Mouse (Mus musculus): ENCODE results near the gene Cox19. TPM values are rescaled to one million over a fixed set of nuclear protein-coding genes. Genes with fewer than 3 reads are reported as not detected.

Cox19 gene
- total RNA-seq, 2 experiments from 2014 or later, result 78.6 to 85.9 TPM

DNA sequence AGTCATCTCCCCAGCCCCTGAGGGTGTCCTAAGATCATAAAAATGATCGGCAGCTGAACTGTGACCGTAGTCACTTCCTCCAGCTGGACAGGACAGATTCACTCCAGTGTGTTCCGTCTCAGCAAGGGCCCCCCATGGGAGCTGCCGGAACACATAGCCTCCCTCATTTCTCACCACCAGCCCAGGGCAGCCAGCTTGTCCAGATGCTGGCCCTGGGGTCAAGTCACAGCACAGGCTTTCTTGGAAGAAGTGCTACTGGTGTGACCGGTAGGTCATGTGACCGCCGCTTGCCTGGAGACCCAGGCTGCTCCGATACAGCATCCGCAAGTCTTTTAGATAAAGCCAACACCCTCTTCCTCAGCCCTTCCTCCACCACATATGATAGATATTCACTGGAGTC, 37.7 kb downstream of the Cox19 start:
- DNase-seq, result no peak
- intact Hi-C loops (cut with DNase I), result no loop called here

DNA sequence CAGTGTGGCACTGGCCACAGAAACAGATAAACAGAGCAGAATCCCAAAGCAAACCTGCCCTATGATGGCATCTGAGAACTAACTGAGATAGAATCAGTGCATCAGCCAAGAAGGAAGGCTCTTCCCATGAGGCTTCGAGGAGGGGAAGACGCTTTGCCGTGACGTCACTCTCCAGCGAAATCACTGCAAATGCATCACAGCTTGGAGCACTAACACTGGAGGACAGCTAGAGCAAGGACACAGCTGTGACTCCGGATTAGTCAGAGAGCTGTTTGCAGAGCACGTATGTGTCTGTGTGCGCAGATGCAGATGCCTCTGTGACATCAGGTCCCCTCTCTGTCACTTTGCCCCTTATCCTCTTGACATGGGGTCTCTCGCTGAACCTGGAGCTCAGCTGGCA, 39.4 kb downstream of the Cox19 start:
- intact Hi-C loops (cut with DNase I), result no loop called here
- DNase-seq, result no peak

GRCm38 (mm10) chr5:139310477-139310876, 40.7 kb downstream of the Cox19 start:
- intact Hi-C loops (cut with DNase I), result no loop called here
- no peak for DNase-seq

- no peak for DNase-seq
- intact Hi-C loops (cut with DNase I), result no loop called here
Observed at GRCm38 (mm10) chr5:139309946-139310345, 41.3 kb downstream of the Cox19 start.

DNA sequence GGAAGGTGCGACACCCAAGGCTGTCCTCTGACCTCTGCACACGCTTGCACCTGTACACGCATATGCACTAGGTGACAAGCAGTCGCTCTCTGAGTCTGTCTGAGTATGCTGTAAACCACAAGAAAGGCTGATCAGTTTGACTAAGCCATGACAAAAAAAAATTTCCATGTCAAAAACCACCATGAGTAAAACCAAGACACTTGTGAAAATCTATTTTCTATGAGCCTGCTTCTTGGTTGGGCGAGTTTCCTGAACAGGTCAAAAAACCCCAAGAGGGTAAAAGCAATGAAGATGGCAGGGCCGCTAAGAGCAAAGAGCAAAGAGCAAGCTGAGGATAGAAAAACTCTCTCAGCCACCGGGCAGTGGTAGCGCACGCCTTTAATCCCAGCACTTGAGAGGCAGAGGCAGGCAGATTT, 47.6 kb downstream of the Cox19 start:
- no peak for DNase-seq
- intact Hi-C loops (cut with DNase I), result no loop called here

GRCm38 (mm10) chr5:139302101-139302500, 49.1 kb downstream of the Cox19 start:
- DNase-seq, result no peak
- intact Hi-C loops (cut with DNase I), result no loop called here

DNA sequence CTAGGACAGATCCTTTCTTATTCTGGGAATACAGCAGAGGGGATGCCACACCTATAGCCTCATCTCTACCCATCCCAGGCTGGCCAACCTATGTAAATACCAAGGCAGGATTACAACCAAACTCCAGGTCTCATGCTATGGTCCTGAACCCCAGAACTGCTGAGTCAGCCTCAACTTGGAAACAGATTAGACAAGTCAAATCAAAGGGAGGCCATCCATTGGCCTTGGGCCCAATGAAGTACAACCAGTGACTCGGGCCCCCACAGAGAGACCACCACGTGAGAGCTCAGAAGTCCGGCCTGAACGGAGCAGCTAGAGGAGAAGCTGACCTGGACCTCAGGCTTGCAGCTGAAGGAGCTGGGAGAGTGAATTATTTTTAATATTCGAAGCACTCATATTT, 53.5 kb downstream of the Cox19 start:
- DNase-seq, result no peak
- intact Hi-C loops (cut with DNase I), result no loop called here

DNA sequence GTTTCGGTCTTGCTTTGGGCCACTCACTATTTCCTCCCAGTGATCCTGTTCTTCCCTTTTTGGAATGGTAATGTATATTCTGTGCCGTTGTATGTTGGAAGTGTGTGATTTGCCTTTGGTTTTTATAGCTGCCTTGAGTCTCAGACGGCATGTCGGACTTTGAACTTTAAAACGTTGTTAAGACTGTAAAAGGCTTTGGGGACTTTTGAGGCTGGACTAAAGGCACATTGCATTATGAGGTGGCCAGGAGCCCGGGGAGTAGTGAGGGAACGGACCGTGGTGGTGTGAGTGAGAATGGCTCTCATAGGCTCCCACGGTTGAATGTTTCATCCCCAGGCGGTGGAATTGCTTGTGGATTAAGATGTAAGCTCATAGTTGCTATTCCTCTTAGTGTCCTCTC, 54.1 kb downstream of the Cox19 start:
- no peak for DNase-seq
- intact Hi-C loops (cut with DNase I), result no loop called here

DNA sequence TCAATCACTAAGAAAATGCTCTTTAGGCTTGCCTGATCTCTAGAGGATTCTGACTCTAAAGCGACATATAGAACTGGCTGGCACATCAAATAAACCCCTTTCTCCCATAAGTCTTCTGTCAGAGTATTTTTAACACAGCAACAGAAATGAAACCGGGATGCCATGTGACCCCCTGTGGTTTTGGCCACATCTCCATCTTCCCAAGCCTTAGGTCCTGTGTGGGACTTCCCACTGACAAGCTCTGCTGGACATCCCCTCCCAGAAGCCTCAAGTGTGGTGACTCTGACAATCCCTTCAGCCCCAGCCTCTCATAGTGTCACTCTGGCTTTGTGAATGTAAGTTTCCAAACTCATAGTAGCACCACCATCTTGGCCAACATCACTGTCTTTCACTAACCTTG, 57.1 kb downstream of the Cox19 start:
- DNase-seq, result no peak
- intact Hi-C loops (cut with DNase I), result no loop called here

DNA sequence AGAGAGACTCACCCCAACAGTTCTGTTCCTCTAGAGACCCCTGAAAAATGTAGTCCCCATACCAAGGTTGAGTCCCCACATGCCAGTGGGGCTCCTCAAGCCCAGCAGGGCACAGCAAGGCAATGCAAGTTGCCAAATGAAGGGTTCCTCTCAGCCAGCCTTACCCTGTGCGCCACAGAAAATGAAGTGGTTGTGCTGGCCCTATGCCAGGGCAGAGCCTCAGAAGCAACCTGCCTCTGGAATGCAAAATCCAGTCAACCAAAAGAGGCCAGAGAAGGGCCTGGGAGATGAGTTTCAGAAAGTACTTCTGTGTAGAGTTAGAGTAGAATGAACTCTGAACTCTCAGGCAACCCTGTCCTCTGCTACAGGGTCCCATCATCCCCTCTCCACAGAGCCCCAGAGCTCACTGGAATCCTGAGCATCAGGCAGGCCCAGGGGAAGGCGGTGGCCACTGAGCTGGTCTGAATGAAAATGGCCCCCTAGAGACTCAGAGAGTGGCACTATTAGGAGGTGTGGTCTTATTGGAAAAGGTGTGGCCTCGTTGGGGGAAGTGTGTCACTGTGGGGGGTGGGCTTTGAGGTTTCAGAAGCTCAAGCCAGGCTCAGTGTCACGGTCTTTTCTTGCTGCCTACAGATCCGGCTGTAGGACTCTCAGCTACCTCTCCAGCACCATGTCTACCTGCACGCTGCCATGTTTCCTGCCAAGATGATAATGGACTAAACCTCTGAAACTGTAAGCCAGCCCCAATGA, 59.2 kb downstream of the Cox19 start:
- intact Hi-C loops (cut with DNase I), result no loop called here

GRCm38 (mm10) chr5:139290467-139291259, 60.6 kb downstream of the Cox19 start:
- intact Hi-C loops (cut with DNase I), result no loop called here
- DNase-seq, result no peak

More for the DNA sequence above, 59.2 kb downstream of the Cox19 start:
- DNase-seq, result no peak

GRCm38 (mm10) chr5:139288591-139288990, 62.6 kb downstream of the Cox19 start:
- no peak for DNase-seq
- intact Hi-C loops (cut with DNase I), result loop anchor here (10.0 kb wide), 1 partner anchor 376 kb away; no protein-coding TSS in a partner anchor

DNA sequence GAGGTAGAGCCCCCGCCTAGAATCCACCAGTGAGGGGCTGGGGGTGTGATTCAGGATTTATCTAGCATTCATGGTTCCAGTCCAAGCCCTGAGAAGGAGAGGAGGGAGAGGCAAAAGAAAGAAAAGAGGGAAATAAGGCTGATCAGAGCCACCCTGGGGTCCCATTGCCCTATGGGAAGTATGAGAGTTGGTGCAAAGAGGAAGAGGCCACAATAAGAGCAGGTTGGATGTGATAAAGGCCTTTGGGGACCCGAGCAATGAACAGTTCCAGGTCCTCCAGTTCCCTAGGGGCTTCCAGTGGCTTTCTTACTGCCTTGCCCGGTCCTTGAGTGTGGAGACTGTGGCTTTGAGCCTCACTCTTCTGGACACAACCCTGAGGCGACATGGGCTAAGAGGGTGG, 63.4 kb downstream of the Cox19 start:
- intact Hi-C loops (cut with DNase I), result loop anchor here (10.0 kb wide), 1 partner anchor 377 kb away; no protein-coding TSS in a partner anchor
- no peak for DNase-seq

DNA sequence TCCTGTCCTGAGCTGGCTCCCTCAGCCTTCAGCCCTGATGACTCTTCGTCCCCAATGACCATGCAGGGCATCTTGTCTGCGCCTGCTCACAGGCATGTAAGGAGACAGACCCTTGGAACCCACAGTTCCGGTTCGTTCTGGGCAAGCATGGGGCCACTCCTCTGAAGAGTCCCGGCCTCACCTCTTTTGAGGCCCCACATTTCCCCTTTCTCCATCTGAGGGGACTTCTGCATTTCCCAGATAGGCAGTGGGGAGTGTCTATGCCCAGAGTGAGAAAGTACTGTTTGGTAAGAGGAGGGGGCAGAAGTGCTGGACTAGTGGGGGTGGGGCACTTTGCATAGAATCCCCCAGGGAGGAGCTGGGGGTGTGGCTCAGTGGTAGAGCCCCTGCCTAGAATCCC, 64.1 kb downstream of the Cox19 start:
- DNase-seq, result no peak
- intact Hi-C loops (cut with DNase I), result loop anchor here (10.0 kb wide), 1 partner anchor 378 kb away; no protein-coding TSS in a partner anchor

Small RNA genes lying within 50 kb of the gene (microRNA-seq; reads per million reads assigned to microRNA genes)
- 492 to 500 reads per million in 2 experiments for gene Mir339

Other genes starting within 250 kb of the Cox19 start
- 1 to 10 TPM; 1.5 to 2.1 TPM for gene Prkar1b, start 201.4 kb downstream of the Cox19 start, total RNA-seq (2021)
- gene Dnaaf5, start 201.2 kb downstream of the Cox19 start, total RNA-seq (2021), result 10 to 100 TPM; 14.7 to 16.8 TPM
- gene Sun1, start 150.8 kb downstream of the Cox19 start, total RNA-seq (2021), result 10 to 100 TPM; 44.7 to 49.5 TPM
- gene Get4, start 99.1 kb downstream of the Cox19 start, total RNA-seq (2021), result 10 to 100 TPM; 42.6 to 48.1 TPM
- 1 to 10 TPM; 1.5 to 1.6 TPM for gene Adap1, start 25.8 kb downstream of the Cox19 start, total RNA-seq (2021)
- gene Cyp2w1, start 1.2 kb upstream of the Cox19 start, total RNA-seq (2021), result not detected
- 10 to 100 TPM; 41.8 to 46.5 TPM for gene Gpr146, start 26.3 kb upstream of the Cox19 start, total RNA-seq (2021)
- gene C130050O18Rik, start 53.9 kb upstream of the Cox19 start, total RNA-seq (2021), result under 1 TPM; 0.74 to 0.80 TPM
- 1 to 10 TPM; 2.7 TPM for gene Gper1, start 71.7 kb upstream of the Cox19 start, total RNA-seq (2021)
- gene 3110082I17Rik, start 109.1 kb upstream of the Cox19 start, total RNA-seq (2021), result 1 to 10 TPM; 4.7 to 5.3 TPM
- gene Zfand2a, start 133.1 kb upstream of the Cox19 start, total RNA-seq (2021), result 10 to 100 TPM; 16.4 to 16.5 TPM
- not detected for gene Uncx, start 192.1 kb upstream of the Cox19 start, total RNA-seq (2021)

Measured in heart, postnatal 14 days (tissue).